Comparison of ENCODE assay signal across 22 mouse cellular contexts in genomic region chr14:28328512-28328911, GRCm38 (mm10).
DNase-seq lines count a peak whose midpoint lies in the region; ATAC-seq and TF ChIP-seq lines count a peak whose summit lies in the region.
"Had no signal": no experiment of that assay in that cellular context is flagged by ENCODE, and none has a peak within 500 bp of the region (broad histone marks: within the 10 kb centered on the region; RNA-seq: fewer than 3 reads in every experiment).

No protein-coding gene starts in this region.

- no peak overlapping the region for H3K4me3 ChIP-seq in intestine, postnatal 0 days (ENCODE audit: low read depth, low read length)
- H3K4me3 ChIP-seq in intestine, embryonic 16.5 days (ENCODE audit: low read length), result no peak overlapping the region
- no peak overlapping the region for H3K4me3 ChIP-seq in midbrain, embryonic 11.5 days (ENCODE audit: low read depth, low read length)
- H3K4me3 ChIP-seq in midbrain, embryonic 15.5 days, result no peak overlapping the region
- H3K4me3 ChIP-seq: embryonic facial prominence, embryonic 12.5 days; forebrain, embryonic 13.5 days; gastrocnemius, adult 2 months; heart, embryonic 13.5 days; hindbrain, embryonic 12.5 days had no signal

- no peaks in the 10 kb centered on the region for H3K36me3 ChIP-seq in intestine, postnatal 0 days (ENCODE audit: control insufficient read depth, insufficient read depth)
- no peaks in the 10 kb centered on the region for H3K36me3 ChIP-seq in intestine, embryonic 16.5 days (ENCODE audit: control insufficient read depth, insufficient read depth, low read length)
- H3K36me3 ChIP-seq in midbrain, embryonic 11.5 days (ENCODE audit: control insufficient read depth, insufficient read depth, low read length), result no peaks in the 10 kb centered on the region
- no peaks in the 10 kb centered on the region for H3K36me3 ChIP-seq in midbrain, embryonic 15.5 days (replicated peaks)
- H3K36me3 ChIP-seq: embryonic facial prominence, embryonic 12.5 days; heart, embryonic 13.5 days; hindbrain, embryonic 12.5 days had no signal

- no peak overlapping the region for H3K4me2 ChIP-seq in intestine, postnatal 0 days (replicated peaks; ENCODE audit: low read depth)
- H3K4me2 ChIP-seq in intestine, embryonic 16.5 days (ENCODE audit: low read depth, low read length), result no peak overlapping the region
- H3K4me2 ChIP-seq in midbrain, embryonic 11.5 days, result no peak overlapping the region
- no peak overlapping the region for H3K4me2 ChIP-seq in midbrain, embryonic 15.5 days
- H3K4me2 ChIP-seq: embryonic facial prominence, embryonic 12.5 days; forebrain, embryonic 13.5 days; heart, embryonic 13.5 days; hindbrain, embryonic 12.5 days had no signal

- WGBS in intestine, postnatal 0 days, result 51% methylated on average over 8 of the region's 8 CpGs
- WGBS in intestine, embryonic 16.5 days, result 79% methylated on average over 8 of the region's 8 CpGs
- whole genome bisulfite sequencing in midbrain, embryonic 11.5 days, result 17% methylated on average over 8 of the region's 8 CpGs
- WGBS in midbrain, embryonic 15.5 days, result 17% methylated on average over 8 of the region's 8 CpGs

- ATAC-seq in intestine, postnatal 0 days, result peak; percentile 68
- ATAC-seq in intestine, embryonic 16.5 days, result no peak
- no peak for ATAC-seq in midbrain, embryonic 11.5 days (ENCODE audit: low FRiP score)
- no peak for ATAC-seq in midbrain, embryonic 15.5 days (replicated peaks)
- no peak for ATAC-seq in monocyte, adult 5-6 weeks (replicated peaks; ENCODE audit: insufficient number of reproducible peaks, low FRiP score, low TSS enrichment, poor library complexity, severe bottlenecking)
- ATAC-seq: activated CD4-positive, CD25-positive, alpha-beta regulatory T cell, adult 4 months; forebrain, embryonic 13.5 days; hindbrain, embryonic 16.5 days; inflammation-experienced regulatory T-cells, adult 6 months; Patski had no signal

- 0 out of 2 replicates have a peak, but pooled peaks cover 3% of the 10 kb centered on the region for H3K27me3 ChIP-seq in intestine, postnatal 0 days (replicated peaks; ENCODE audit: control insufficient read depth, insufficient read depth, low read length)
- no peaks in the 10 kb centered on the region for H3K27me3 ChIP-seq in intestine, embryonic 16.5 days (replicated peaks; ENCODE audit: control insufficient read depth, insufficient read depth, low read length)
- peaks cover 3% of the 10 kb centered on the region; the same call in 1 of the 2 replicates for H3K27me3 ChIP-seq in midbrain, embryonic 11.5 days (ENCODE audit: control insufficient read depth, insufficient read depth, low read length)
- peaks cover 3% of the 10 kb centered on the region; the same call in 1 of the 2 replicates for H3K27me3 ChIP-seq in midbrain, embryonic 15.5 days (replicated peaks)
- H3K27me3 ChIP-seq: embryonic facial prominence, embryonic 12.5 days; forebrain, embryonic 13.5 days; hindbrain, embryonic 12.5 days; Patski had no signal

- DNase-seq in embryo, embryonic 10 days (ENCODE audit: low spot score), result peak; percentile 34
- no peak for DNase-seq in embryo, embryonic 9.5 days (ENCODE audit: extremely low spot score)
- peak; percentile 85 for DNase-seq in midbrain, embryonic 11.5 days (ENCODE audit: low spot score, missing footprints)
- DNase-seq: adrenal gland, adult 2 months; adrenal gland, postnatal 36 days; cerebellum, adult 2 months; cerebellum, postnatal 14 days; gastrocnemius, adult 2 months; gastrocnemius, postnatal 25 days; heart, postnatal 4 days had no signal

- no peak overlapping the region for H3K9ac ChIP-seq in intestine, postnatal 0 days (ENCODE audit: low read depth, low read length)
- no peak overlapping the region for H3K9ac ChIP-seq in intestine, embryonic 16.5 days (ENCODE audit: low read depth, low read length)
- H3K9ac ChIP-seq in midbrain, embryonic 11.5 days (ENCODE audit: low read length), result no peak overlapping the region
- no peak overlapping the region for H3K9ac ChIP-seq in midbrain, embryonic 15.5 days
- H3K9ac ChIP-seq: embryonic facial prominence, embryonic 12.5 days; forebrain, embryonic 13.5 days; heart, embryonic 13.5 days; hindbrain, embryonic 12.5 days had no signal

- TF ChIP-seq CTCF in intestine, postnatal 0 days (IDR thresholded peaks at IDR 0.05; ENCODE audit: low read depth), result no peak

- no peak overlapping the region for H3K27ac ChIP-seq in intestine, postnatal 0 days (ENCODE audit: low read depth, low read length)
- H3K27ac ChIP-seq in intestine, embryonic 16.5 days (ENCODE audit: low read length), result no peak overlapping the region
- H3K27ac ChIP-seq in midbrain, embryonic 11.5 days (ENCODE audit: low read depth, low read length), result no peak overlapping the region
- no peak overlapping the region for H3K27ac ChIP-seq in midbrain, embryonic 15.5 days
- H3K27ac ChIP-seq: embryonic facial prominence, embryonic 12.5 days; forebrain, embryonic 13.5 days; gastrocnemius, adult 2 months; heart, embryonic 13.5 days; hindbrain, embryonic 12.5 days had no signal

- H3K9me3 ChIP-seq in intestine, postnatal 0 days (ENCODE audit: control insufficient read depth), result no peaks in the 10 kb centered on the region
- no peaks in the 10 kb centered on the region for H3K9me3 ChIP-seq in intestine, embryonic 16.5 days (ENCODE audit: control insufficient read depth, low read length)
- no peaks in the 10 kb centered on the region for H3K9me3 ChIP-seq in midbrain, embryonic 11.5 days (ENCODE audit: control insufficient read depth, low read length)
- no peaks in the 10 kb centered on the region for H3K9me3 ChIP-seq in midbrain, embryonic 15.5 days
- H3K9me3 ChIP-seq: embryonic facial prominence, embryonic 12.5 days; forebrain, embryonic 13.5 days; heart, embryonic 13.5 days; hindbrain, embryonic 12.5 days had no signal

- no peaks in the 10 kb centered on the region for H3K4me1 ChIP-seq in intestine, postnatal 0 days (replicated peaks; ENCODE audit: control insufficient read depth, insufficient read depth, low read length)
- H3K4me1 ChIP-seq in intestine, embryonic 16.5 days (ENCODE audit: control insufficient read depth, insufficient read depth, low read length), result no peaks in the 10 kb centered on the region
- no peaks in the 10 kb centered on the region; the same call in 1 of the 2 replicates for H3K4me1 ChIP-seq in midbrain, embryonic 11.5 days (ENCODE audit: control insufficient read depth, insufficient read depth, low read length)
- no peaks in the 10 kb centered on the region for H3K4me1 ChIP-seq in midbrain, embryonic 15.5 days
